Mouse (Mus musculus) brown adipose tissue, adult 24 weeks (tissue): ENCODE measurements around the gene Anks1b. TPM values are rescaled to one million over a fixed set of nuclear protein-coding genes. Genes with fewer than 3 reads are reported as not detected.

Source experiments
- H3K27ac ChIP-seq: fragments of 200-500 bp; replicated peaks from 2 replicates; pipeline ENCODE4 v1.5.1; 2012; ENCODE audit warnings: low read depth, mild to moderate bottlenecking, low read length
- H3K4me1 ChIP-seq: fragments of 200-500 bp; 2 replicates; pipeline ENCODE4 v1.6.1; 2012; ENCODE audit warnings: low read length, mixed read lengths; ENCODE audit not compliant: control insufficient read depth, insufficient read depth, insufficient read length
- H3K4me3 ChIP-seq: fragments of 200-500 bp; 2 replicates; pipeline ENCODE4 v1.5.1; 2012; ENCODE audit warnings: low read depth, mild to moderate bottlenecking, low read length, moderate library complexity; ENCODE audit not compliant: insufficient read depth
- polyA plus RNA-seq: library from polyadenylated mRNA; stranded (reverse); fragments of >200 nt; gene quantifications from 2 replicates; pipeline ENCODE4 v1.2.4, GENCODE M21; 2012; ENCODE audit not compliant: missing spikeins, insufficient read depth, insufficient read length

Anks1b gene
- polyA plus RNA-seq, 1 experiment = not detected

DNA sequence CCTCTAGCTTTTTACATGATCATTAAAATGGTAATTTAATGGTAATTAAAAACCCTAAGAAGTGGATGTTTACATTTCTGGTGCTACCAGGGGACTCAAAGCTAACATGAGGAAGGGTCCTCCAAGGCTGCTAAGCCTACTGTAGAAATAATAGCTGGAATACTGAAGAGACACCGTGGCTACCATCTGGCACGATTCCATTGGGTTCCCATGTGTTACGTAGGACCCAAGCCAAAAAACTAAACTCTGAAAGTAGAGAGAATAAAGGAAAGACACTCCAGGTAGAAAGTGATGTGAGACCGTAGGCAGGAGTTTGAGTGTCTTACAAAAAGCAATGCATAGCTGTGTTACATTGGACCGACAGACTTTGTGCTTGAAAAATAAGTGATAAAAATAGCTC is 317.1 kb downstream of the Anks1b start:
- Histone ChIP-seq H3K4me3 (no peak overlapping the region), H3K27ac (no peak overlapping the region), H3K4me1 (no peaks in the 10 kb centered on the region)

DNA sequence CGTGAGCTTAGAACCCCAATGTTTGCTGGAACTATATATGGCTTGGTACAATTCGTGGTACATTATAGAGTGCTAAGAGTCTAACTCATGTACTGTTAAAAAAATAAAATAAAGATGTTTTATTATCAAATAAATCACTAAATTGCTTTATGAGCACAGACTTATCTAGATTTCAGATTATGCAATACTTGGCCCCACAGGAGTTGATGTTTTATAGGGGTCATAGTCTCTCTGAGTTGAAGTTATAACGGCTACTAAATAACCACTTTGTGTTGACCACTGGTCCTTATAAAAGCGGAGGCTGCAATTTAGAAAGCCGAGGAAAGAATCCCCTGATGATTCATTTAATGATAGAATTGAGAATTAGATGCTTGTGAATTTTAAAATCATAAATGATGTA is 323.6 kb downstream of the Anks1b start:
- no peak overlapping the region for H3K4me3 ChIP-seq
- H3K27ac ChIP-seq = no peak overlapping the region
- H3K4me1 ChIP-seq = no peaks in the 10 kb centered on the region

DNA sequence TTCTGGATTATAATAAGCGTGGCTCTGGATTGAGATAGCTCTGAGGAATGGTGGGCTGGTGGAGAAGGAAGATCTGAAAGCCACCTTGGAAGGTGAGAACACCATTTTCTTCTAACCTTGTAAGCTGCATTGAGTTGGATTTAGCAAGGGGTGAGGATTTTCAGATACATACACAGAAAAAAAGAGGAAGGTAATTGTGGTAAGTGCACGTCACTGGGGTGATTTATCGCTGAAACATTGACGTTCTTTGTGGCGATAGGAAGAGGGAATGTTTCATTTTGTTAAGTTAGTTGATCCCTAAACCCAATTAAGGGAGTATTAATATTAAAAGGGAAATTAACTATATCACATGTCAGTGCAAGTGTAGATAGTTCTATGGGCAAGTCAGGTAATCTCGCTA is 336.7 kb downstream of the Anks1b start:
- no peak overlapping the region for H3K4me3 ChIP-seq
- H3K4me1 ChIP-seq = no peaks in the 10 kb centered on the region
- H3K27ac ChIP-seq = no peak overlapping the region

DNA sequence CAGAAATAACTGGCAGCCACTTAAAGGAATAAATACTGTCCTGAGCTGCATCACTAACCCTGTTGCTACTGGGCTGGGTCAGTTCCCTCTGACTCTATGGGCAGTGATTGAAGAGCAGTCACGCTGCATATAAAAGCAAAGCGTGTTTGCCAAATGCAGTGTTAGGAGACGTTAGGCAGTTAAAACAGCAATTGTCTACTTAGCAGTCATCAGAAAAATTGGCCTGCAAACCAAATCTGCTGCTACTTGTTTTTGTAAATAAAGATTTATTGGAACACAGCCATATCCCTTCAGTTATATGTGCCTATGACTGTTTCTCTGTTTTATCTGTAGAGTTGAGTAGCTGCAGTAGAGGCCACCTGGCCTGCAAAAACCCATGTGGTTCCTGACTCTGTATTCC is 347.2 kb downstream of the Anks1b start:
- Histone ChIP-seq H3K27ac (no peak overlapping the region), H3K4me3 (no peak overlapping the region), H3K4me1 (no peaks in the 10 kb centered on the region)

DNA sequence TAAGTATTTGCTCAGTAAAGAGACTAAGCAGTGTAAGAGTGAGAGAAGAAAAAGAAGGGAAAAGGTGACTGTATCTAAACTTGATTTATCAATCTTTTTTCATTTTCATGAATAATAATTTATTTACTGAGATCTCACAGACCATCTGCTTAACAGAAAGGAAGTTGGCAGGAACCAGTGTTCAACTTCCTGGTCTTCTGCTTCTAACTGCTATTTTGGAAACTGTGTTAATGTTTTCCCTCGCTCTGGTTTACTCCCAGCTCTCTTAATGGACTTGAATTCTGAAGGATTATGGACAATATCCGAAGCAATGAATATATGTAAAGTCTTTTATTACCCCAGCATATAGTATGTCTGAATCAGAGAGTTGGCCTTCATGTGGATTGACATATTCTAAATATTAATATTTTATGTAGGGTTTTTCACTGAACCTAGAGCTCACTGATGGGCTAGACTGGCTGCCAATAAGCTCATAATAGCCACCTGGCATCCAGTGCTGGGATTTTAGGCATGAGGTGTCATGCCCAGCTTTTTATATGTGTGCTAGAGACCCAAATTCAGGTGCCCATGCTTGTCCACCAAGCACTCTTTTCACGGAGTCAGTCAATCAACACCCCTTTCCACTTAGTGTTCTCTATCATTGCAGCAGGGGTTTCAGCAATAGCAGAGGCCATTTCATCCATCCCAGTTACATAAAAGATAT is 349.6 kb downstream of the Anks1b start:
- no peaks in the 10 kb centered on the region for H3K4me1 ChIP-seq
- no peak overlapping the region for H3K27ac ChIP-seq
- no peak overlapping the region for H3K4me3 ChIP-seq

DNA sequence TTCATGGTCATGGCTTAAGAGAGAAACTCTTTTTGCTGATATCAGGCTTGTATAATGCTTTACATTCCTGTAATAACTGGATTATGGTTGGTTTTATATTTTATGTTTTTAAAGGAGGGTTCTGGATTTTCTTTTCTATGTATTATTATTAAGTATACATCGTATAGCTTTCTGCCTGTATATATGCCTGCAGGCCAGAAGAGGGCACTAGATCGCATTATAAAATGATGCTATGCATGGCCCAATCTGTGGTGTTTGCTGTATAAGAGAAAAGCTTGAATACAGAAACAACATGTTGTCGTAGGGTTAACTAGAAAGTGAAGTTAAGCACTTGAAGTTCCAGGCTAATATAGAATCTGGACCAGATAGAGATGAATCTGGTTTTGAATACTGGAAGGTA is 362.0 kb downstream of the Anks1b start:
- Histone ChIP-seq H3K4me1 (no peaks in the 10 kb centered on the region), H3K27ac (no peak overlapping the region), H3K4me3 (no peak overlapping the region)

DNA sequence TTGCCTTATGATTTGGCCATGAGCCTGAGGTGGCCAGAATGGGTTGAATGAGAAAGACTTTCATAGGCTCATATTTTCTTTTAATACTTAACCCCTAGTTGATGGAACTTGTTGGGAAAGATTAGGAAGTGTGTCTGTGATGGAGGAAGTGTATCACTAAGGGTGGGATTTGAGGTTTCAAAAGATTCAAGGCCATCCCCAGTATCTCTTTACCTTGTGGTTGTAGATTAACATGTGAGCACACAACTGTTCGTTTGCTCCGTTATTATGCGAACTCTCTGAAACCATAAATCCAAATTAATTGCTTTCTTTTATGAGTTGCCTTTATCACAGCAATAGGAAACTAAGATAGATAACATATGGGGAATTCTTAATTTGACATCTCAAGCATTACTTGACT is 364.0 kb downstream of the Anks1b start:
- H3K27ac ChIP-seq = no peak overlapping the region
- no peaks in the 10 kb centered on the region for H3K4me1 ChIP-seq
- H3K4me3 ChIP-seq = no peak overlapping the region

DNA sequence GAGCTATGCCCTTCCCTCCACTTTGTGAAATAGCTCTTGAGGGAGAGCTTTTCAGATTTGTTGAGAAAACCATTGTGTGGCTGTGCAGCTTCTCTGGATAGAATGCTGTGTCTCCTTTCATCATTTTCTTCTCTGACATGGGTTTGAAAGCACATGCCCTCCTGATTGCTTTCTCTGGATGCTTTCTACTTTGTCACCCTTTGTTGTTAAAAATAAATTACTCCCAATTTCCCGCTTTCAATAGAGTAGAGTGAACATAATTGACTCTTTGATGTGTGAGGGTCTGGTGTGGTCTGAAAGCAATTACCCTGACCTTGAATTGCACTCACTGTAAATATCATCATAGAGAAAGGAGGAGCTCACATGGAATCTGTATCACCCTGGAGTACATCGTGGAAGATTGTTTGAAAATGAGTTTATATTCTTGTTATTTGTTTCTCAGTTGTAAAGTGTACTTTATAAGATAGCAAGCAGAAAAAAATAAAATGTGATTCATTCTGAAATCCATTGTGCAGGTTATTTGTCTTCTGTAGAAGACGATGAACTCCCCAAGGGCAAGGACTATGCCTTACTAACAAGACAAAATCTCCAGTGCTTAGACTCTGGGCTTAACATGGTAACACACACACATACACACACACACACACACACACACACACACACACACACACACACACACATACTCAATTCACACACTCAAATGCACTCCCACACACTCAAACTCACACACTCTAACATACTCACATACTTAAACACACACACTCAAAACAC is 385.8 kb downstream of the Anks1b start:
- H3K27ac ChIP-seq = no peak overlapping the region
- no peaks in the 10 kb centered on the region for H3K4me1 ChIP-seq
- no peak overlapping the region for H3K4me3 ChIP-seq

DNA sequence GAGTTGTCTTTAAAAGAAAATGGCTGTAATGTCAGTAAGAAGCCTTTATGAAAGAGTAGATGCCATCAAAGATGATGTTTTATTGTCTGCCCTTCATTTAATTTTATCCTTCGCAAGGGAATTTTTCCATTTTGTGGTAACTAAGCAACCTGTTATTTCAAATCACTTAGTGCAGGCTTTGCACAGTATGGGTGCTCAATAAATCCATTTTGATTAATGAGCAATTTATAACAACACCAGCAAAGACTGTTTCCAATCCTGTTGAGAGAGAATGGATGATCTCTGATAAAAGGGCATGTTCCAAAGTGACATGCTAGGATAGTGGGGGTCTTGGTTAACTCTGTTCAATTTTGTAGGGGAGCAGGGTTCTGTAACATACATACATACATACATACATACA is 398.0 kb downstream of the Anks1b start:
- Histone ChIP-seq H3K4me3 (no peak overlapping the region), H3K27ac (no peak overlapping the region), H3K4me1 (0 out of 2 replicates have a peak, but pooled peaks cover 2% of the 10 kb centered on the region)

DNA sequence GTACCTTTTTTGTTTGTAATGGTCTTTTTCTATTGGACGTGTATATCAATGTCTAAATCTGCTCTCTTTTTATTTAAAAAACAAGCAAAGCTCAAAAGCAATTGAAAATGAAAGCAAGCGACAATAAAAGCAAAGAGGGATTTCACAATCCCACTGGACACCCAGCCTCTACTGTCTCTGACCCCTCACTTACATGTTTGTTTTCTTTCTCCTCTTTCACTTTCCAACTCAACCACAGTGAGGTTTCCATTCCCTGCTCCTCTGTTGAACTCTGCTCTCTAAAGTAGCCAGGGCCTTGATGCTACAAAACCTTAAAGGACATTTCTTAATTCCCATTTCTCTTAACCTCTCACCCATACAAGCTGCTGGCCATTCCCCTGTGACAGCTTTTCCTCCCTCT is 400.0 kb downstream of the Anks1b start:
- Histone ChIP-seq H3K4me1 (0 out of 2 replicates have a peak, but pooled peaks cover 2% of the 10 kb centered on the region), H3K4me3 (no peak overlapping the region)

DNA sequence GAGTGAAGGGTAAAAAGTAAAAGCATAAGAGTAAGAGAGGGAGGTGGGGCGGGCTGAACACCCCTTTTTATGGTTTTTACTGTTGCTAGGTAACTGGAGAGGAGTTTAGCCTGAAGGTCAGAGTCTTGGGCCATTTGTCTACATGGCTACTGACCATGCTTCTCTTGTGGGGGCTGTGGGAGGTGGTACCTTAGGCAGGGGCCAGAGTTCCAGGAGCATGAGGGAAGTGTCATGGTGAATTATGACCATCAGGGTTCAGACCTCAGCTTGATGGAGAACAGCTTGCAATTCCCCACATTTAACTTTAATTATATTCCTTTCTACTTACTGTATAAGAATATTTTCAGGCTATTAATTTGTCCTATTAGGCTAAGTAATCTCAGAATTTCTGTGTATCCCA is 413.3 kb downstream of the Anks1b start:
- Histone ChIP-seq H3K27ac (no peak overlapping the region), H3K4me1 (no peaks in the 10 kb centered on the region), H3K4me3 (no peak overlapping the region)

More for the DNA sequence above, 400.0 kb downstream of the Anks1b start:
- H3K27ac ChIP-seq = peak overlapping the region; percentile 85

DNA sequence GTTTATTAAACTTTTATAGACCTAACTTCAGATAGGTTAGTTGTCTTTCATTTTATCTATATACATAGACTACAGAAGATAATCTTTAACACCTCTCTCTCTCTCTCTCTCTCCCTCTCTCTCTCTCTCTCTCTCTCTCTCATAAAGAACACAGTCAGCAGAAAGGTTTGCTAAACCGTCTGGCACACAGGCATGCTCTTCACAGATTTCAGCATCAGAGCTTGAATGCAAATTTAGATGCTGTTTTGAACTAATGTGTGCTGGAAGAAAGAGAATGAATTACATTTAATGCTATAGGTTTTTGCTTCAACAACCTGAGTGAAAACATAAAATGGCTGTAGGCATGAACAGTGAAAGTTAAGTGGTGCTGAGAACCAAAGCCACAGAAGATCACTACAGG is 429.9 kb downstream of the Anks1b start:
- H3K4me3 ChIP-seq = no peak overlapping the region
- H3K27ac ChIP-seq = no peak overlapping the region
- H3K4me1 ChIP-seq = no peaks in the 10 kb centered on the region

DNA sequence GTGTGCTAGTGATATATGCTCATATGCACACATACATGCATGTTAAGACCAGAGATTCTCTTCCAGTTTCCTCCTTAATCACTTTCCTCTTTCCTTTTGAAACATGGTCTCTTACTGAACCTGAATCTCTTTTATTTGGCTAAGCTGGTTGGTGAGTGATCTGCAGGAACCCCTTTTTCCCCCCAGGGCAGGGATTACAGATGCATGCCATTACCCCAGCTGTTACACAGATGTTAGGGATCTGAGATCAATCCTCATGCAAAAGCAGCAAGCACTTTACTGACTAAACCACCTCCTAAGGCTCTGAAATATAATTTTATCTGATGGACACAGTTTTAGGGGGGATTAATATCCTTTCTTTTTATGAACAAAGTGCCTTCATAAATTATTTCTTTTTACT is 432.8 kb downstream of the Anks1b start:
- Histone ChIP-seq H3K27ac (no peak overlapping the region), H3K4me3 (no peak overlapping the region), H3K4me1 (no peaks in the 10 kb centered on the region)

DNA sequence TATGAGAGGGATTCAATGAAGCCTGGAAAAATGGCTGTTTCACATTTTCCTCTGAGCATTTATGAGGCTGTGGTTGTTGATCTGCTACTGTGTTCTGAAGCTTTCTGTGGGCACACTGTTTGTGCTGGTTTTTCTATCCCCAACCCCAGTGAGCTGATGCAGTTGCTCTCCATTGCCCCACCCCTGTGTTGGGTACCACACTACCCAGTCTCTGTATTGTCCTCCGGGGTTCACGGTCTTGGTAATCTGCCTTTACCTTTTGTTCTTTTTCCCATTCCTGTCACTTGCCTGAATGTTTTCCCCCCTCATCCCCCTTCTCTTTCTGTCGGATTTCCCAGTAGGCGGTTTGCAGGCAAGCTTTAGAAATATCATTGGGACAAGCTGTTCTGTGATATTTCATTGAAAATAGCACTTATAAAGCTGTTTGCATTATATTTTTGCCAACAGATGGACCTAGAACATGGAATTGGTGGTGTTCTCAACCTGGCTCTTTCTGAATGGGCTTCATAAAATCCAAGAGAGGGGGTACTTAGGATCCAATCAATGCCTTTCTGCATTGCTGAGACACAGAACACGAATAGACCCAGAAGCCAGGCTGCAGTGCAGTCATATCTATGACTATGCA is 434.7 kb downstream of the Anks1b start:
- Histone ChIP-seq H3K27ac (no peak overlapping the region), H3K4me1 (no peaks in the 10 kb centered on the region), H3K4me3 (no peak overlapping the region)

DNA sequence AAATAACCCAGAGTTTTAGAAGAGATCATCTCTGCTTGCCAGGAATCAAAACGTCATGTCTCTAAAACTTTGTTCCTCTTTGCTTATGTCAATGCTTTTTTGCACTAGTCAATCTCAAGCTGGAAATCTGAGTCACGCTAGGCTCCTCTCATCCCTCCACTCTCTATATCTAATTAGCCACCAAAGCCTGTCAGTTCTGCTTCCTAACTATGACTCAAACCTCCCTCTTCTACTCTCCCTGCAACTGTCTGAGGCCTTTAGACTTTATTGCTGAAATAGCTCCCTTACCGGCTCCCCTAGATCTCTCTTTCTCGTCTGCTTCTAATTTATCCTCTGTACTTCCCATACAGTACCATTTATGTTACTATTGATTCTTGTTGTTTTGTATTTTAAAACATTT is 456.5 kb downstream of the Anks1b start:
- Histone ChIP-seq H3K27ac (no peak overlapping the region), H3K4me1 (no peaks in the 10 kb centered on the region), H3K4me3 (no peak overlapping the region)

DNA sequence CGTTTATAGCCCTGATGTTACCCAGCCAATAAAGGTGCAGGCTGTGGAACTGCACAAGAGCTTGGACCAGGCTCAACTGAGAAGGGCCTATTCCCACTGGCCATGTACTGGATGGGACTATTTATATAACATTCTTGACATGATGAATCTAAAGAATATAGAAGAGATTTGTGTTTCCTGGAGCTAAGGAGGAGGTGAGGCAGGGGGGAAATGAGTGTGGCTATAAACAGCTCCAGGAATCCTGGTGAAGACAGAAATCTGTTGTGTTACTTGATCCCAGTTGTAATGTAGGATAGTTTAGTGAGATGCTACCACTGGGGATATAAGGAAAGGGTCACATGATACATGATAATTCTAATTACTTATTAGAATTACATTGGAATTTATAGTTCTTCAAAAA is 472.1 kb downstream of the Anks1b start:
- no peak overlapping the region for H3K4me3 ChIP-seq
- no peak overlapping the region for H3K27ac ChIP-seq
- H3K4me1 ChIP-seq = no peaks in the 10 kb centered on the region
